Mouse (Mus musculus) left cerebral cortex, postnatal 36 days (tissue): ENCODE results near the gene Dkkl1. TPM values are rescaled to one million over a fixed set of nuclear protein-coding genes. Genes with fewer than 3 reads are reported as not detected.
A peak's percentile ranks its signal among the peaks of the same experiment; 100 is the strongest.

Experiments
- microRNA-seq: library from miRNA; unstranded; fragments of <30 nt; microRNA quantifications from one replicate; pipeline ENCODE4 v1.2.0, GENCODE M21; 2022
- total RNA-seq, 2 experiments: library from RNA; stranded (reverse); gene quantifications; 2 replicates each; pipeline ENCODE4 v1.2.3; 2021

The Dkkl1 gene
- total RNA-seq, 2 experiments from 2014 or later: 25.9 to 29.9 TPM

Small RNA genes within 50 kb of the gene (microRNA-seq; reads per million reads assigned to microRNA genes)
- 3.6 reads per million, percentile 9 among the genes with 10 or more reads in this experiment for gene Mir7055

Other genes starting within 250 kb of the Dkkl1 start
- gene Cpt1c, start 237.3 kb downstream of the Dkkl1 start, total RNA-seq: 10 to 100 TPM; 85.4 to 97.7 TPM
- gene Prmt1, start 225.6 kb downstream of the Dkkl1 start, total RNA-seq: 100 to 1,000 TPM; 143 to 145 TPM
- 10 to 100 TPM; 29.2 to 38.7 TPM for gene Irf3, start 214.5 kb downstream of the Dkkl1 start, total RNA-seq
- gene Bcl2l12, start 213.4 kb downstream of the Dkkl1 start, total RNA-seq: 1 to 10 TPM; 1.8 to 2.6 TPM
- gene Scaf1, start 195.8 kb downstream of the Dkkl1 start, total RNA-seq: 100 to 1,000 TPM; 174 to 177 TPM
- gene Rras, start 194.2 kb downstream of the Dkkl1 start, total RNA-seq: 10 to 100 TPM; 12.9 to 13.9 TPM
- gene Prr12, start 159.3 kb downstream of the Dkkl1 start, total RNA-seq: 10 to 100 TPM; 64.9 to 75.3 TPM
- 10 to 100 TPM; 59.7 to 63.7 TPM for gene Nosip, start 149.7 kb downstream of the Dkkl1 start, total RNA-seq
- gene Prrg2, start 149.5 kb downstream of the Dkkl1 start, total RNA-seq: 1 to 10 TPM; 5.4 to 7.4 TPM
- 1 to 10 TPM; 3.8 to 4.9 TPM for gene Rcn3, start 119.9 kb downstream of the Dkkl1 start, total RNA-seq
- 10 to 100 TPM; 22.3 to 22.7 TPM for gene Fcgrt, start 108.3 kb downstream of the Dkkl1 start, total RNA-seq
- 100 to 1,000 TPM; 405 to 466 TPM for gene Rps11, start 87.7 kb downstream of the Dkkl1 start, total RNA-seq
- 100 to 1,000 TPM; 614 to 796 TPM for gene Rpl13a, start 83.4 kb downstream of the Dkkl1 start, total RNA-seq
- not detected for gene Gm45713, start 75.9 kb downstream of the Dkkl1 start, total RNA-seq
- gene Flt3l, start 75.7 kb downstream of the Dkkl1 start, total RNA-seq: 1 to 10 TPM; 3.7 to 6.1 TPM
- 10 to 100 TPM; 44.8 to 53.6 TPM for gene Pih1d1, start 57.8 kb downstream of the Dkkl1 start, total RNA-seq
- gene Aldh16a1, start 57.6 kb downstream of the Dkkl1 start, total RNA-seq: 10 to 100 TPM; 12.2 to 21.5 TPM
- 1,000 to 10,000 TPM; 1,276 to 1,585 TPM for gene Slc17a7, start 48.2 kb downstream of the Dkkl1 start, total RNA-seq
- under 1 TPM; 0.17 to 0.50 TPM for gene Gfy, start 32.6 kb downstream of the Dkkl1 start, total RNA-seq
- gene Pth2, start 31.2 kb downstream of the Dkkl1 start, total RNA-seq: not detected
- gene Ccdc155, start 7.3 kb downstream of the Dkkl1 start, total RNA-seq: 1 to 10 TPM; 5.1 to 5.2 TPM
- gene Tead2, start 3.6 kb upstream of the Dkkl1 start, total RNA-seq: 1 to 10 TPM; 3.9 to 5.6 TPM
- 1 to 10 TPM; 5.0 to 5.9 TPM for gene Cd37, start 27.0 kb upstream of the Dkkl1 start, total RNA-seq
- gene Slc6a16, start 28.9 kb upstream of the Dkkl1 start, total RNA-seq: 1 to 10 TPM; 1.2 to 1.6 TPM
- not detected for gene Slc6a21, start 65.4 kb upstream of the Dkkl1 start, total RNA-seq
- 10 to 100 TPM; 18.0 to 20.9 TPM for gene Trpm4, start 121.6 kb upstream of the Dkkl1 start, total RNA-seq
- under 1 TPM; 0.27 to 0.52 TPM for gene Hrc, start 123.1 kb upstream of the Dkkl1 start, total RNA-seq
- 100 to 1,000 TPM; 154 to 168 TPM for gene Ppfia3, start 154.9 kb upstream of the Dkkl1 start, total RNA-seq
- 100 to 1,000 TPM; 164 to 189 TPM for gene Lin7b, start 158.4 kb upstream of the Dkkl1 start, total RNA-seq
- 100 to 1,000 TPM; 273 to 486 TPM for gene Snrnp70, start 183.6 kb upstream of the Dkkl1 start, total RNA-seq
- gene Kcna7, start 193.5 kb upstream of the Dkkl1 start, total RNA-seq: not detected
- not detected for gene Ntf5, start 201.5 kb upstream of the Dkkl1 start, total RNA-seq
- gene Lhb, start 208.7 kb upstream of the Dkkl1 start, total RNA-seq: not detected
- 10 to 100 TPM; 14.1 to 16.9 TPM for gene Gys1, start 222.7 kb upstream of the Dkkl1 start, total RNA-seq
- gene Ruvbl2, start 225.9 kb upstream of the Dkkl1 start, total RNA-seq: 10 to 100 TPM; 39.7 to 41.5 TPM
- gene Ftl1, start 247.7 kb upstream of the Dkkl1 start, total RNA-seq: 100 to 1,000 TPM; 198 to 232 TPM